Mouse (Mus musculus): ENCODE measurements around the gene Mov10l1. TPM values are rescaled to one million over a fixed set of nuclear protein-coding genes. Genes with fewer than 3 reads are reported as not detected.
A peak's percentile ranks its signal among the peaks of the same experiment; 100 is the strongest.

Mov10l1 gene
- polyA plus RNA-seq, 1 experiment from 2014 or later, result 69.4 TPM

- Histone ChIP-seq H3K9me3 (replicated peaks) (no peaks in the 10 kb centered on the region), H3K27me3 (no peaks in the 10 kb centered on the region), H3K4me2 (peak overlapping the region; percentile 63), H3K36me3 (no peaks in the 10 kb centered on the region; the same call in 1 of the 2 replicates), H3K27ac (peak overlapping the region; percentile 95), H3K4me1 (replicated peaks) (peaks cover 24% of the 10 kb centered on the region), H3K9ac (peak overlapping the region; percentile 45; the same call in 1 of the 2 replicates), H3K4me3 (peak overlapping the region; percentile 48)
- WGBS, result 14% methylated on average over 7 of the region's 7 CpGs
- peak; percentile 83 for ATAC-seq (replicated peaks; ENCODE audit: insufficient number of reproducible peaks, insufficient read depth, low FRiP score, low read depth)
These were observed 37.4 kb downstream of the Mov10l1 start for GRCm38 (mm10) chr15:89020085-89020484.

GRCm38 (mm10) chr15:89020492-89020891 lies 37.8 kb downstream of the Mov10l1 start:
- H3K9ac ChIP-seq, result peak overlapping the region; percentile 45
- no peaks in the 10 kb centered on the region for H3K9me3 ChIP-seq (replicated peaks)
- H3K27me3 ChIP-seq, result no peaks in the 10 kb centered on the region
- peak overlapping the region; percentile 63 for H3K4me2 ChIP-seq
- no peaks in the 10 kb centered on the region; the same call in 1 of the 2 replicates for H3K36me3 ChIP-seq
- peaks cover 21% of the 10 kb centered on the region for H3K4me1 ChIP-seq (replicated peaks)
- peak overlapping the region; percentile 48 for H3K4me3 ChIP-seq
- peak; percentile 41; the same call in 1 of the 2 replicates for ATAC-seq (replicated peaks; ENCODE audit: insufficient number of reproducible peaks, insufficient read depth, low FRiP score, low read depth)
- peak overlapping the region; percentile 95 for H3K27ac ChIP-seq
- 38% methylated on average over 7 of the region's 7 CpGs for WGBS

- Histone ChIP-seq H3K9me3 (replicated peaks) (no peaks in the 10 kb centered on the region), H3K36me3 (peaks cover 16% of the 10 kb centered on the region; the same call in 1 of the 2 replicates), H3K4me1 (replicated peaks) (no peaks in the 10 kb centered on the region), H3K9ac (no peak overlapping the region), H3K27ac (no peak overlapping the region), H3K4me2 (no peak overlapping the region), H3K27me3 (no peaks in the 10 kb centered on the region), H3K4me3 (no peak overlapping the region)
- 74% methylated on average over 5 of the region's 5 CpGs for WGBS
- no peak for ATAC-seq (replicated peaks; ENCODE audit: insufficient number of reproducible peaks, insufficient read depth, low FRiP score, low read depth)
These were observed 61.7 kb downstream of the Mov10l1 start for GRCm38 (mm10) chr15:89044381-89044780.

- no peak overlapping the region for H3K27ac ChIP-seq
- H3K4me2 ChIP-seq, result no peak overlapping the region
- H3K36me3 ChIP-seq, result peaks cover 16% of the 10 kb centered on the region; the same call in 1 of the 2 replicates
- H3K9me3 ChIP-seq (replicated peaks), result no peaks in the 10 kb centered on the region
- no peaks in the 10 kb centered on the region for H3K4me1 ChIP-seq (replicated peaks)
- H3K9ac ChIP-seq, result no peak overlapping the region
- H3K4me3 ChIP-seq, result no peak overlapping the region
- ATAC-seq (replicated peaks; ENCODE audit: insufficient number of reproducible peaks, insufficient read depth, low FRiP score, low read depth), result no peak
- H3K27me3 ChIP-seq, result no peaks in the 10 kb centered on the region
- whole genome bisulfite sequencing, result 65% methylated on average over 4 of the region's 4 CpGs
These were observed 63.6 kb downstream of the Mov10l1 start for GRCm38 (mm10) chr15:89046356-89046755.

- peaks cover 21% of the 10 kb centered on the region for H3K27me3 ChIP-seq
- H3K9me3 ChIP-seq (replicated peaks), result no peaks in the 10 kb centered on the region
- no peak overlapping the region for H3K27ac ChIP-seq
- 86% methylated on average over 7 of the region's 7 CpGs for WGBS
- H3K9ac ChIP-seq, result no peak overlapping the region
- H3K4me1 ChIP-seq (replicated peaks), result peaks cover 7% of the 10 kb centered on the region
- ATAC-seq (replicated peaks; ENCODE audit: insufficient number of reproducible peaks, insufficient read depth, low FRiP score, low read depth), result no peak
- peaks cover 3% of the 10 kb centered on the region; the same call in 1 of the 2 replicates for H3K36me3 ChIP-seq
- H3K4me3 ChIP-seq, result no peak overlapping the region
- H3K4me2 ChIP-seq, result no peak overlapping the region
These were observed 72.0 kb downstream of the Mov10l1 start for GRCm38 (mm10) chr15:89054666-89055065.

- Histone ChIP-seq H3K27ac (no peak overlapping the region), H3K36me3 (peaks cover 2% of the 10 kb centered on the region; the same call in 1 of the 2 replicates), H3K4me1 (replicated peaks) (peaks cover 12% of the 10 kb centered on the region), H3K4me2 (peak overlapping the region; percentile 84), H3K4me3 (peak overlapping the region; percentile 67), H3K9me3 (replicated peaks) (no peaks in the 10 kb centered on the region), H3K27me3 (peaks cover 59% of the 10 kb centered on the region), H3K9ac (peak overlapping the region; percentile 70; the same call in 1 of the 2 replicates)
- 25% methylated on average over 6 of the region's 6 CpGs for WGBS
- ATAC-seq (replicated peaks; ENCODE audit: insufficient number of reproducible peaks, insufficient read depth, low FRiP score, low read depth), result no peak
These were observed 76.0 kb downstream of the Mov10l1 start for GRCm38 (mm10) chr15:89058736-89059135.

- Histone ChIP-seq H3K9me3 (replicated peaks) (no peaks in the 10 kb centered on the region), H3K27ac (0 out of 2 replicates have a peak within 1 kb of the TSS, but pooled peaks have one; percentile 33), H3K4me1 (replicated peaks) (peaks cover 12% of the 10 kb centered on the region), H3K4me2 (peak within 1 kb of the TSS; percentile 84), H3K4me3 (peak within 1 kb of the TSS; percentile 67), H3K36me3 (no peaks in the 10 kb centered on the region; the same call in 1 of the 2 replicates), H3K27me3 (peaks cover 63% of the 10 kb centered on the region), H3K9ac (peak within 1 kb of the TSS; percentile 70)
- WGBS, result 1% methylated on average over 37 of the region's 57 CpGs
- no peak for ATAC-seq (replicated peaks; ENCODE audit: insufficient number of reproducible peaks, insufficient read depth, low FRiP score, low read depth)
These were observed 76.6 kb downstream of the Mov10l1 start, which contains the start of gene Panx2 for GRCm38 (mm10) chr15:89059161-89059931. Gene Panx2 (plus strand): TSS chr15:89059734.

- Histone ChIP-seq H3K27ac (0 out of 2 replicates have a peak overlapping the region, but pooled peaks have one; percentile 33), H3K9ac (peak overlapping the region; percentile 70), H3K4me2 (peak overlapping the region; percentile 84), H3K4me1 (replicated peaks) (peaks cover 12% of the 10 kb centered on the region), H3K9me3 (replicated peaks) (no peaks in the 10 kb centered on the region), H3K36me3 (no peaks in the 10 kb centered on the region; the same call in 1 of the 2 replicates), H3K4me3 (peak overlapping the region; percentile 67), H3K27me3 (peaks cover 63% of the 10 kb centered on the region)
- 2% methylated on average over 43 of the region's 48 CpGs for WGBS
- ATAC-seq (replicated peaks; ENCODE audit: insufficient number of reproducible peaks, insufficient read depth, low FRiP score, low read depth), result no peak
These were observed 77.4 kb downstream of the Mov10l1 start for GRCm38 (mm10) chr15:89060032-89060681.

- WGBS, result 87% methylated on average over 12 of the region's 12 CpGs
- no peak overlapping the region for H3K4me3 ChIP-seq
- peak overlapping the region; percentile 84 for H3K4me2 ChIP-seq
These were observed 78.2 kb downstream of the Mov10l1 start for GRCm38 (mm10) chr15:89060811-89061460.

GRCm38 (mm10) chr15:89061761-89062517 lies 79.2 kb downstream of the Mov10l1 start:
- Histone ChIP-seq H3K36me3 (no peaks in the 10 kb centered on the region), H3K4me2 (no peak overlapping the region), H3K4me3 (no peak overlapping the region), H3K4me1 (replicated peaks) (peaks cover 12% of the 10 kb centered on the region), H3K27ac (no peak overlapping the region), H3K27me3 (peaks cover 79% of the 10 kb centered on the region), H3K9me3 (replicated peaks) (no peaks in the 10 kb centered on the region), H3K9ac (no peak overlapping the region)
- ATAC-seq (replicated peaks; ENCODE audit: insufficient number of reproducible peaks, insufficient read depth, low FRiP score, low read depth), result no peak
- 88% methylated on average over 6 of the region's 6 CpGs for WGBS

More at GRCm38 (mm10) chr15:89060811-89061460, 78.2 kb downstream of the Mov10l1 start:
- Histone ChIP-seq H3K9ac (no peak overlapping the region), H3K27me3 (peaks cover 69% of the 10 kb centered on the region), H3K4me1 (replicated peaks) (peaks cover 12% of the 10 kb centered on the region), H3K36me3 (no peaks in the 10 kb centered on the region), H3K9me3 (replicated peaks) (no peaks in the 10 kb centered on the region), H3K27ac (no peak overlapping the region)
- ATAC-seq (replicated peaks; ENCODE audit: insufficient number of reproducible peaks, insufficient read depth, low FRiP score, low read depth), result no peak

Measured in heart, embryonic 15.5 days (tissue).